Mouse (Mus musculus) intestine, embryonic 16.5 days (tissue): ENCODE measurements around the gene Phf10. TPM values are rescaled to one million over a fixed set of nuclear protein-coding genes. Genes with fewer than 3 reads are reported as not detected.
"Not testable (repeated sequence)": the region's sequence is repeated elsewhere in the genome, so short reads cannot be mapped to it uniquely, and the experiment has no call there.

Experiments
- ATAC-seq: fragments of 200-750 bp; cut with Nextera tagmentation; 2 replicates; pipeline ENCODE4 v1.8.0; 2017; ENCODE audit warnings: moderate TSS enrichment, moderate library complexity
- H3K27ac ChIP-seq: fragments of 300-500 bp; sonication (generic); 2 replicates; pipeline ENCODE4 v1.5.1; 2014; ENCODE audit warnings: mild to moderate bottlenecking, low read length
- H3K27me3 ChIP-seq: fragments of 300-500 bp; sonication (generic); replicated peaks from 2 replicates; pipeline ENCODE4 v1.6.1; 2014; ENCODE audit warnings: low read length, control low read depth, mixed read lengths; ENCODE audit not compliant: control insufficient read depth, insufficient read depth
- H3K36me3 ChIP-seq: fragments of 300-500 bp; sonication (generic); 2 replicates; pipeline ENCODE4 v1.6.1; 2014; ENCODE audit warnings: low read length, control low read depth; ENCODE audit not compliant: control insufficient read depth, insufficient read depth
- H3K4me1 ChIP-seq: fragments of 300-500 bp; sonication (generic); 2 replicates; pipeline ENCODE4 v1.6.1; 2014; ENCODE audit warnings: low read length, control low read depth, mixed read lengths; ENCODE audit not compliant: control insufficient read depth, insufficient read depth
- H3K4me2 ChIP-seq: fragments of 300-500 bp; sonication (generic); 2 replicates; pipeline ENCODE4 v1.6.1; 2014; ENCODE audit warnings: low read depth, low read length, control low read depth
- H3K4me3 ChIP-seq: fragments of 300-500 bp; sonication (generic); 2 replicates; pipeline ENCODE4 v1.5.1; 2014; ENCODE audit warnings: mild to moderate bottlenecking, low read length
- H3K9ac ChIP-seq: fragments of 300-500 bp; sonication (generic); 2 replicates; pipeline ENCODE4 v1.6.1; 2014; ENCODE audit warnings: low read depth, low read length
- H3K9me3 ChIP-seq: fragments of 300-500 bp; sonication (generic); 2 replicates; pipeline ENCODE4 v1.6.1; 2016; ENCODE audit warnings: low read length, control low read depth; ENCODE audit not compliant: control insufficient read depth
- WGBS: fragments of 180-500 bp; shearing (Covaris S2); extraction: QIAGEN DNeasy Blood & Tissue Kit; methylation state at CpG from one replicate; pipeline ENCODE4 v1.1.7; 2014; 5-methylcytosine and 5-hydroxymethylcytosine counted together
- polyA plus RNA-seq: library from polyadenylated mRNA; unstranded; fragments of >200 nt; fragmentation: Nextera tagmentation; extraction: Ambion mirVana; gene quantifications from 2 replicates; pipeline ENCODE4 v1.2.1, GENCODE M21; 2015

The Phf10 gene
- polyA plus RNA-seq, 1 experiment from 2014 or later: 27.5 TPM

GRCm38 (mm10) chr17:14943729-14944059, 17.4 kb downstream of the Phf10 start:
- Histone ChIP-seq H3K27me3 (no peaks in the 10 kb centered on the region), H3K9me3 (no peaks in the 10 kb centered on the region), H3K27ac (peak overlapping the region; percentile 68), H3K4me2 (peak overlapping the region; percentile 91), H3K36me3 (no peaks in the 10 kb centered on the region), H3K9ac (peak overlapping the region; percentile 87), H3K4me1 (peaks cover 5% of the 10 kb centered on the region), H3K4me3 (peak overlapping the region; percentile 82)
- no peak; the same call in 1 of the 2 replicates for ATAC-seq
- WGBS: 16% methylated on average over 16 of the region's 16 CpGs

DNA sequence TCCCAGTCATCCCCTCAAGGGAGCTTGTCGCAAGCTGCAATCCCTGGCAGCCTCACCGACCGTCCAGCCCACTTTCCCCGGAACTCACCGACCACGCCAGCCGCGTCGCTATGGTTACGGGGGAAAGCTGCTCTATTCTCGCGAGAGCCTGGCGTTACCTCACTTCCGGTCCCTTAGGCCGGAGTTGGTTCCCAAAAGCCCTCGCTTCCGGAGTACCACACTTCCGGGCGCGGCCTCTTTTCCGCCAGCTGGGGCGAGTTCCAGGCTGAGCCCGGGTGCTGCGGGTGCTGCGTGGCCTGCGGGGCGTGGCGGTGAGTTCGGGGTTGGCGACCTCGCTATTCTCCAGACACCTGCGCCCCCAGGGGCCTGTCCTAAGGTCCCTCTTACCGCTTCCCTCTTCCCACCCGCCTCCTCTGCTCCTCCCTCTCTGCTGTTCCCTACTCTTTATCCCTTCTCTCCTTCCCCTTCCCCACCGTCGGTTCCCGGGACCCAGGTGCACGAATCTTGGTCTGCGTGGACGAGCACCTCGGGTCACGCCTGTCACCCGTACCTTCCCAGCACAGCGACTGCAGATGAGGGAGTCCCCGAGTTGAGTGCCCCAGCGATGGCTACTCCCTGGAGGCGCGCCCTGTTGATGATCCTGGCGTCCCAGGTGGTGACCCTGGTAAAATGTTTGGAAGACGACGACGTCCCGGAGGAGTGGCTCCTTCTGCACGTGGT, 17.9 kb downstream of the Phf10 start, which contains the start of the genes Wdr27 and 1600012H06Rik:
Gene Wdr27 (minus strand): TSS at position 150 of the 720 bp plus-strand sequence.
Gene 1600012H06Rik (plus strand): TSS at position 176 of the 720 bp plus-strand sequence.
- under 1% methylated on average over 54 of the region's 54 CpGs for WGBS
- peak; percentile 98 for ATAC-seq
- Histone ChIP-seq H3K27ac (peak within 1 kb of the TSS; percentile 79), H3K9ac (peak within 1 kb of the TSS; percentile 87), H3K27me3 (no peaks in the 10 kb centered on the region), H3K36me3 (no peaks in the 10 kb centered on the region), H3K9me3 (no peaks in the 10 kb centered on the region), H3K4me2 (peak within 1 kb of the TSS; percentile 91), H3K4me3 (peak within 1 kb of the TSS; percentile 82), H3K4me1 (peaks cover 5% of the 10 kb centered on the region)

GRCm38 (mm10) chr17:14942181-14942580, 18.9 kb downstream of the Phf10 start:
- H3K27me3 ChIP-seq, H3K36me3 ChIP-seq, H3K9me3 ChIP-seq, ATAC-seq, H3K27ac ChIP-seq, H3K4me1 ChIP-seq: not testable (repeated sequence)
- Histone ChIP-seq H3K4me3 (peak overlapping the region; percentile 82), H3K4me2 (peak overlapping the region; percentile 69), H3K9ac (peak overlapping the region; percentile 87; the same call in 1 of the 2 replicates)
- 69% methylated on average over 6 of the region's 6 CpGs for WGBS

GRCm38 (mm10) chr17:14935841-14936605, 25.1 kb downstream of the Phf10 start:
- Histone ChIP-seq H3K9ac (no peak overlapping the region), H3K27ac (no peak overlapping the region), H3K4me3 (no peak overlapping the region), H3K27me3 (no peaks in the 10 kb centered on the region), H3K4me2 (no peak overlapping the region), H3K36me3 (no peaks in the 10 kb centered on the region), H3K4me1 (no peaks in the 10 kb centered on the region), H3K9me3 (no peaks in the 10 kb centered on the region)
- no peak for ATAC-seq
- 53% methylated on average over 5 of the region's 5 CpGs for WGBS

DNA sequence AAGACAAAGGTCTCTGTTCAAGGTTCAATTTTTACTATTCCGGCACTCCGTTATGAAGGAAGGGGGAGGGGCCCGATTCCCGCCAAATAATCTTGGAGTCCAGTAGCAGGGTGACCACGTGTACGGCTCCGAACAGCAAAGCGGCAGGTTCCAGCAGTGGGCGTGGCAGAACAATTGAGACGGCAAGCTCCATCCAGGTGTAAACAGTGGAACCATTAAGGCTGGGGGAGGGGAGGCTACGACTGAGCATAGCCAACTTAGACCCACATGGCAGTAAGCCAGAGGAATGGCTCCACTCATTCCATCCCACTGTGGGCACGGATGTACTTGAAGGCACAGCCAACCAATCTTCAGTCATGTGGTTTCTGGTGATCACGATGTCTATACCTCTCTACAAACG, 25.8 kb downstream of the Phf10 start:
- 73% methylated on average over 12 of the region's 14 CpGs for WGBS
- H3K36me3 ChIP-seq, H3K4me2 ChIP-seq, ATAC-seq, H3K9me3 ChIP-seq, H3K27me3 ChIP-seq, H3K4me3 ChIP-seq, H3K9ac ChIP-seq, H3K27ac ChIP-seq, H3K4me1 ChIP-seq: not testable (repeated sequence)

DNA sequence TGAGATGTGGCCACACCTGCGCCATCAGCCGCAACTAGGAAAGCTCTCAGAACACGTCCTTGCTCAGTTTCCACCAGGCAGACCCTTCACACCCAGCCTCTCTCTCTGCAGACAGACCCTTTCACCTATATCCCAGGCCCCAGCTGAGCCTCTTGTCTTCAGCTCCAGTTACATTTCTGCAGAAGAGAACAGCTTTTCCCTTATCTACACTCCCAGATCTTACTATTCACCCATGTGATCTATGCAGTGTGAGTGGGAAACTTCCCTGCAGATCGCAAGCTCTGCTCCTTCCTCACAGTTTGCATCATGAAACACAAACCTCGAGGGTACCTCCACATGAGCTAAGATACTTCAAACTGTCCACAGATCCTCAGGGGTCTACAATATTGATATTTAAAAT, 29.6 kb downstream of the Phf10 start:
- WGBS: 85% methylated on average over 5 of the region's 5 CpGs
- no peak for ATAC-seq

DNA sequence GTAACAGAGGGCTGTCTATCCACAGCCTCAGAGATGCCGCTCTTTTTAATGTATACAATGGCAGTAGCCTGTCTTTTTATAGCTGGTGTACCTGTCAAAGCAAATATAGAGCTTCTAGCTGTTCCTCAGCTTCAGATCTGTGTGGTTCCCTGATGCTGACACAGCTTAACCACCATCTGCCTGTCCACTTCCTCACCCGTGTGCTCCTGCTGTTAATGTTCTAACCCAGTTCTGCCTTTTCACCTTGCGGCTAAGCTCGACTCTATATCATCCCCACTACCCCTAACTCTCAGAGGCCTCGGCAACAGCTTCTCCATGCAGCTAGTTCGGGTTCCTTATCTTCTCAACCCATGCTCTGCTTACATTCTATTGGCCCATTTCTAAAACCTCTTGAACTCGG, 30.4 kb downstream of the Phf10 start:
- Histone ChIP-seq H3K4me2 (no peak overlapping the region), H3K27ac (no peak overlapping the region), H3K9ac (no peak overlapping the region), H3K36me3 (no peaks in the 10 kb centered on the region), H3K4me3 (no peak overlapping the region), H3K4me1 (no peaks in the 10 kb centered on the region), H3K27me3 (no peaks in the 10 kb centered on the region), H3K9me3 (no peaks in the 10 kb centered on the region)
- WGBS: 81% methylated on average over 7 of the region's 7 CpGs
- ATAC-seq: no peak

More for the DNA sequence above, 29.6 kb downstream of the Phf10 start:
- H3K4me1 ChIP-seq: no peaks in the 10 kb centered on the region
- no peak overlapping the region for H3K4me2 ChIP-seq
- H3K27ac ChIP-seq: no peak overlapping the region
- no peaks in the 10 kb centered on the region for H3K9me3 ChIP-seq
- H3K4me3 ChIP-seq: no peak overlapping the region
- no peaks in the 10 kb centered on the region for H3K36me3 ChIP-seq
- H3K9ac ChIP-seq: no peak overlapping the region
- no peaks in the 10 kb centered on the region for H3K27me3 ChIP-seq

DNA sequence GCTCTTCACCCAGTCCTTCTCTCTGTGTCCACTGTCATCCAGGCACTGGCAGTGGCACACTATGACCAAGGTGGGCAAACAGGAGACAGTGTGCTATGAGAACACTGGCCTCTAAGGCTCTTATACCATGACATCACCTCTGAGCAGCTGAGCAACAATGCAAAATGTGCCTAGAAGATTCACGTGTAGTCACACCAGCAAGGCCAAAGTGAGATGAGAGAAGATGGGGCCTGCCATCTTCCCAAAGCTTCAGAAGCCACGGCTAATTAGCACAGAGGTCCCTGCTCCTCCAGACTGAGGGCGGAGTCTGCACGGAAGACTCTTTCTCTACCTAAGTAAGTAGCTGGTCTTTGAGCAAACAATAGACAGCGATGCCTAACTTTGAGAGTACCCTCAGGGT, 32.4 kb downstream of the Phf10 start:
- H3K27ac ChIP-seq: no peak overlapping the region
- 69% methylated on average over 5 of the region's 5 CpGs for WGBS
- no peak for ATAC-seq

DNA sequence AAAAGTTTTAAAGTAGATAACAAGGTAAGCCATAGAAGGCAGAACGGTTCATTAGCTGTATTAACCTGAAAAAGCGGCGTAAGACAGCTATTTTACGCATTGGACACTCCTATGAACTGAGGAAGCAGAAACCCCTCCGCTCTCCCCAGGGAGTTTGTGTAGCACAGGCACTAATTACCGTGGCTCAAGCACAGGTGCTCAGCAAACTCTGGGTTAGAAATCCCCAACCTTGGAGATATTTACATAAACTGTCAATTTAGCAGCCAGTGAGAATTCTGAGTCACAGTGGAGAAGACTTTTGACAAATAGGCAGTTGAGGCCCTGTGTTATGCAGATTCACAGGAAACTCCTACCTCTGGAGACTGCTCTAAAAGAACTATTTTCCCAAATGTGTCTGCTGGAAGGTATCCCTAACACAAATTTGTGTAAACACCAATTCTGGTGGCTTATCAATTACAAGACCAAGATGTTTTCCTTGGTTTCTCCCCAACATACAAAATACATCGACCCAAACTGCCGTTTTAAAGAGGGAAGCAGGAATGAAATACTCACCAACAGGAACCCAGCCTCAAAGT, 33.3 kb downstream of the Phf10 start:
- H3K9me3 ChIP-seq: no peaks in the 10 kb centered on the region
- WGBS: 79% methylated on average over 8 of the region's 8 CpGs
- no peaks in the 10 kb centered on the region for H3K4me1 ChIP-seq

More for the DNA sequence above, 32.4 kb downstream of the Phf10 start:
- Histone ChIP-seq H3K4me2 (no peak overlapping the region), H3K4me3 (no peak overlapping the region), H3K9me3 (no peaks in the 10 kb centered on the region), H3K9ac (no peak overlapping the region), H3K36me3 (no peaks in the 10 kb centered on the region), H3K27me3 (no peaks in the 10 kb centered on the region), H3K4me1 (no peaks in the 10 kb centered on the region)

More for the DNA sequence above, 33.3 kb downstream of the Phf10 start:
- Histone ChIP-seq H3K9ac (no peak overlapping the region), H3K27ac (no peak overlapping the region), H3K27me3 (no peaks in the 10 kb centered on the region), H3K4me2 (no peak overlapping the region), H3K36me3 (no peaks in the 10 kb centered on the region), H3K4me3 (no peak overlapping the region)
- no peak for ATAC-seq
